Mouse (Mus musculus) midbrain, embryonic 10.5 days (tissue): ENCODE results near the gene Acot13. TPM values are rescaled to one million over a fixed set of nuclear protein-coding genes. Genes with fewer than 3 reads are reported as not detected.
"Not testable (repeated sequence)": the region's sequence is repeated elsewhere in the genome, so short reads cannot be mapped to it uniquely, and the experiment has no call there.

Experiments used
- DNase-seq: peaks from one replicate; pipeline ENCODE4 v3.0.0-alpha.2; 2017; ENCODE audit warnings: low spot score
- H3K27ac ChIP-seq: fragments of 300-500 bp; sonication (generic); replicated peaks from 2 replicates; pipeline ENCODE4 v1.5.1; 2016; ENCODE audit warnings: mild to moderate bottlenecking
- H3K27me3 ChIP-seq: fragments of 300-500 bp; sonication (generic); 2 replicates; pipeline ENCODE4 v1.6.1; 2016; ENCODE audit warnings: low read depth, mild to moderate bottlenecking; ENCODE audit not compliant: poor library complexity, severe bottlenecking
- H3K36me3 ChIP-seq: fragments of 300-500 bp; sonication (generic); 2 replicates; pipeline ENCODE4 v1.6.1; 2016; ENCODE audit warnings: mild to moderate bottlenecking, moderate library complexity
- H3K4me1 ChIP-seq: fragments of 300-500 bp; sonication (generic); 2 replicates; pipeline ENCODE4 v1.6.1; 2016
- H3K4me3 ChIP-seq: fragments of 300-500 bp; sonication (generic); 2 replicates; pipeline ENCODE4 v1.5.1; 2016; ENCODE audit warnings: mild to moderate bottlenecking, moderate library complexity
- H3K9me3 ChIP-seq: fragments of 300-500 bp; sonication (generic); replicated peaks from 2 replicates; pipeline ENCODE4 v1.6.1; 2016; ENCODE audit warnings: mild to moderate bottlenecking
- WGBS: fragments of 180-500 bp; shearing (Covaris S2); methylation state at CpG from one replicate; pipeline ENCODE4 v1.1.7; 2016; 5-methylcytosine and 5-hydroxymethylcytosine counted together
- polyA plus RNA-seq: library from polyadenylated mRNA; unstranded; fragments of >200 nt; fragmentation: Nextera tagmentation; extraction: Ambion mirVana; gene quantifications from 2 replicates; pipeline ENCODE4 v1.2.1, GENCODE M21; 2016

The Acot13 gene
- polyA plus RNA-seq, 1 experiment from 2014 or later = 56.1 TPM

- WGBS = 72% methylated on average over 5 of the region's 5 CpGs
- peak overlapping the region; percentile 89 for H3K4me3 ChIP-seq
- DNase-seq = no peak
Measured at GRCm38 (mm10) chr13:24799378-24799777, 32.0 kb downstream of the Acot13 start.

GRCm38 (mm10) chr13:24798686-24799085, 32.7 kb downstream of the Acot13 start:
- Histone ChIP-seq H3K27ac (no peak overlapping the region), H3K36me3 (no peaks in the 10 kb centered on the region), H3K4me3 (no peak overlapping the region), H3K27me3 (no peaks in the 10 kb centered on the region), H3K9me3 (no peaks in the 10 kb centered on the region), H3K4me1 (peaks cover 22% of the 10 kb centered on the region)
- no peak for DNase-seq
- over 99% methylated on average over 4 of the region's 4 CpGs for WGBS

More at GRCm38 (mm10) chr13:24799378-24799777, 32.0 kb downstream of the Acot13 start:
- H3K27me3 ChIP-seq = no peaks in the 10 kb centered on the region
- H3K9me3 ChIP-seq = no peaks in the 10 kb centered on the region
- peaks cover 29% of the 10 kb centered on the region for H3K4me1 ChIP-seq
- H3K27ac ChIP-seq = 0 out of 2 replicates have a peak overlapping the region, but pooled peaks have one; percentile 96
- H3K36me3 ChIP-seq = no peaks in the 10 kb centered on the region

- DNase-seq = no peak
- Histone ChIP-seq H3K27ac (no peak overlapping the region), H3K36me3 (no peaks in the 10 kb centered on the region), H3K27me3 (no peaks in the 10 kb centered on the region), H3K4me1 (no peaks in the 10 kb centered on the region), H3K4me3 (no peak overlapping the region), H3K9me3 (no peaks in the 10 kb centered on the region)
- 95% methylated on average over 9 of the region's 9 CpGs for WGBS
Measured at GRCm38 (mm10) chr13:24792411-24793045, 38.8 kb downstream of the Acot13 start.

GRCm38 (mm10) chr13:24791349-24791748, 40.0 kb downstream of the Acot13 start:
- no peaks in the 10 kb centered on the region for H3K9me3 ChIP-seq

GRCm38 (mm10) chr13:24787477-24787876, 43.9 kb downstream of the Acot13 start:
- Histone ChIP-seq H3K27ac (no peak overlapping the region), H3K27me3 (no peaks in the 10 kb centered on the region), H3K4me3 (no peak overlapping the region), H3K9me3 (no peaks in the 10 kb centered on the region), H3K36me3 (no peaks in the 10 kb centered on the region), H3K4me1 (0 out of 2 replicates have a peak, but pooled peaks cover 5% of the 10 kb centered on the region)
- WGBS = 86% methylated on average over 5 of the region's 5 CpGs
- no peak for DNase-seq

More at GRCm38 (mm10) chr13:24791349-24791748, 40.0 kb downstream of the Acot13 start:
- no peak for DNase-seq
- Histone ChIP-seq H3K4me1 (0 out of 2 replicates have a peak, but pooled peaks cover under 1% of the 10 kb centered on the region), H3K4me3 (no peak overlapping the region), H3K27ac (no peak overlapping the region), H3K36me3 (no peaks in the 10 kb centered on the region), H3K27me3 (no peaks in the 10 kb centered on the region)
- 74% methylated on average over 2 of the region's 2 CpGs for WGBS

GRCm38 (mm10) chr13:24786014-24786490, 45.3 kb downstream of the Acot13 start:
- Histone ChIP-seq H3K4me3 (no peak overlapping the region), H3K4me1 (0 out of 2 replicates have a peak, but pooled peaks cover 5% of the 10 kb centered on the region), H3K27me3 (no peaks in the 10 kb centered on the region), H3K27ac (no peak overlapping the region), H3K9me3 (no peaks in the 10 kb centered on the region), H3K36me3 (no peaks in the 10 kb centered on the region)
- DNase-seq = no peak
- 51% methylated on average over 11 of the region's 11 CpGs for WGBS

GRCm38 (mm10) chr13:24781916-24782315, 49.4 kb downstream of the Acot13 start:
- H3K4me3 ChIP-seq = no peak overlapping the region
- 0 out of 2 replicates have a peak, but pooled peaks cover 5% of the 10 kb centered on the region for H3K4me1 ChIP-seq
- no peaks in the 10 kb centered on the region for H3K27me3 ChIP-seq
- H3K9me3 ChIP-seq = no peaks in the 10 kb centered on the region
- whole genome bisulfite sequencing = 88% methylated on average over 5 of the region's 5 CpGs
- DNase-seq = no peak
- H3K27ac ChIP-seq = no peak overlapping the region
- H3K36me3 ChIP-seq = no peaks in the 10 kb centered on the region

GRCm38 (mm10) chr13:24778706-24779380, 52.5 kb downstream of the Acot13 start:
- H3K27ac ChIP-seq = no peak overlapping the region
- no peaks in the 10 kb centered on the region for H3K36me3 ChIP-seq
- no peaks in the 10 kb centered on the region for H3K4me1 ChIP-seq
- no peak for DNase-seq
- no peak overlapping the region for H3K4me3 ChIP-seq
- H3K9me3 ChIP-seq = no peaks in the 10 kb centered on the region
- no peaks in the 10 kb centered on the region for H3K27me3 ChIP-seq
- WGBS = 85% methylated on average over 8 of the region's 8 CpGs

GRCm38 (mm10) chr13:24778026-24778425, 53.3 kb downstream of the Acot13 start:
- DNase-seq = no peak
- H3K27me3 ChIP-seq = no peaks in the 10 kb centered on the region
- H3K36me3 ChIP-seq = no peaks in the 10 kb centered on the region
- no peaks in the 10 kb centered on the region for H3K4me1 ChIP-seq
- no peak overlapping the region for H3K27ac ChIP-seq
- WGBS = 77% methylated on average over 2 of the region's 2 CpGs
- H3K9me3 ChIP-seq = no peaks in the 10 kb centered on the region
- no peak overlapping the region for H3K4me3 ChIP-seq

GRCm38 (mm10) chr13:24776146-24776844, 55.0 kb downstream of the Acot13 start:
- WGBS = 61% methylated on average over 7 of the region's 7 CpGs
- Histone ChIP-seq H3K4me3 (no peak overlapping the region), H3K27me3 (no peaks in the 10 kb centered on the region), H3K36me3 (no peaks in the 10 kb centered on the region), H3K27ac (no peak overlapping the region), H3K9me3 (no peaks in the 10 kb centered on the region), H3K4me1 (no peaks in the 10 kb centered on the region)
- DNase-seq = peak; percentile 54

GRCm38 (mm10) chr13:24771482-24771881, 59.9 kb downstream of the Acot13 start:
- WGBS = 93% methylated on average over 10 of the region's 10 CpGs
- not testable (repeated sequence) for H3K27me3 ChIP-seq, H3K4me1 ChIP-seq, H3K9me3 ChIP-seq, H3K36me3 ChIP-seq, H3K4me3 ChIP-seq, DNase-seq, H3K27ac ChIP-seq
